Mouse (Mus musculus) lung, postnatal 0 days (tissue): ENCODE results near the gene Ankar.

Experiments used
- CTCF ChIP-seq: IDR thresholded peaks from 2 replicates; pipeline ENCODE4 v1.5.1; 2016; ENCODE audit warnings: antibody characterized with exemption, mild to moderate bottlenecking
- EP300 ChIP-seq: IDR thresholded peaks from 2 replicates; pipeline ENCODE4 v1.6.1; 2016; ENCODE audit warnings: antibody characterized with exemption, mild to moderate bottlenecking, control low read depth

GRCm38 (mm10) chr1:72717540-72717939 lies 17.2 kb upstream of the Ankar start:
- no peak for TF ChIP-seq CTCF
- no peak for TF ChIP-seq EP300
